Mouse (Mus musculus) heart, postnatal 0 days (tissue): ENCODE data around the gene Prmt1. TPM values are rescaled to one million over a fixed set of nuclear protein-coding genes. Genes with fewer than 3 reads are reported as not detected.

ENCODE experiments used
- ATAC-seq: fragments of 200-750 bp; cut with Nextera tagmentation; 2 replicates; pipeline ENCODE4 v1.8.0; 2017; ENCODE audit warnings: low read depth, moderate number of reproducible peaks, moderate library complexity; ENCODE audit not compliant: insufficient read depth
- DNase-seq: peaks from one replicate; pipeline ENCODE4 v3.0.0-alpha.2; 2016; ENCODE audit warnings: low spot score
- H3K27ac ChIP-seq: fragments of 300-500 bp; sonication (generic); 2 replicates; pipeline ENCODE4 v1.5.1; 2014; ENCODE audit warnings: low read depth, mild to moderate bottlenecking
- H3K27me3 ChIP-seq: fragments of 300-500 bp; sonication (generic); 2 replicates; pipeline ENCODE4 v1.6.1; 2014; ENCODE audit warnings: low read length, mixed read lengths; ENCODE audit not compliant: control insufficient read depth, insufficient read depth
- H3K36me3 ChIP-seq: fragments of 300-500 bp; sonication (generic); replicated peaks from 2 replicates; pipeline ENCODE4 v1.6.1; 2014; ENCODE audit warnings: low read length, mixed read lengths; ENCODE audit not compliant: control insufficient read depth, insufficient read depth
- H3K4me1 ChIP-seq: fragments of 300-500 bp; sonication (generic); 2 replicates; pipeline ENCODE4 v1.6.1; 2014; ENCODE audit warnings: antibody characterized with exemption; ENCODE audit not compliant: control insufficient read depth, insufficient read depth
- H3K4me2 ChIP-seq: fragments of 300-500 bp; sonication (generic); 2 replicates; pipeline ENCODE4 v1.6.1; 2014; ENCODE audit warnings: low read depth, mild to moderate bottlenecking, low read length, moderate library complexity
- H3K4me3 ChIP-seq: fragments of 300-500 bp; sonication (generic); 2 replicates; pipeline ENCODE4 v1.5.1; 2014; ENCODE audit warnings: low read depth, low read length
- H3K9ac ChIP-seq: fragments of 300-500 bp; sonication (generic); replicated peaks from 2 replicates; pipeline ENCODE4 v1.6.1; 2014; ENCODE audit warnings: low read depth, low read length, mixed read lengths
- H3K9me3 ChIP-seq: fragments of 300-500 bp; sonication (generic); replicated peaks from 2 replicates; pipeline ENCODE4 v1.6.1; 2016; ENCODE audit warnings: low read length; ENCODE audit not compliant: control insufficient read depth
- CTCF ChIP-seq: IDR thresholded peaks from 2 replicates; pipeline ENCODE4 v1.5.1; 2016; ENCODE audit warnings: antibody characterized with exemption, control low read depth, low read depth
- EP300 ChIP-seq: IDR thresholded peaks from 2 replicates; pipeline ENCODE4 v1.6.1; 2016; ENCODE audit warnings: antibody characterized with exemption, low read depth
- WGBS: fragments of 180-500 bp; shearing (Covaris S2); extraction: QIAGEN DNeasy Blood & Tissue Kit; methylation state at CpG from one replicate; pipeline ENCODE4 v1.1.7; 2014; 5-methylcytosine and 5-hydroxymethylcytosine counted together
- polyA plus RNA-seq: library from polyadenylated mRNA; unstranded; fragments of >200 nt; fragmentation: Nextera tagmentation; extraction: Ambion mirVana; gene quantifications from 2 replicates; pipeline ENCODE4 v1.2.1, GENCODE M21; 2015
- total RNA-seq: library from RNA; depleted of rRNA; stranded (reverse); fragments of >200 nt; gene quantifications from 2 replicates; pipeline ENCODE4 v1.2.3, GENCODE M21; 2014; ENCODE audit warnings: low replicate concordance

Prmt1 gene
- total and polyA plus RNA-seq, 2 experiments from 2014 or later, result 173 to 300 TPM

GRCm38 (mm10) chr7:45015957-45016612 lies 29.7 kb upstream of the Prmt1 start, which contains the start of gene Scaf1:
Scaf1 (minus strand) TSS chr7:45016363.
- Histone ChIP-seq H3K27ac (peak within 1 kb of the TSS; percentile 100), H3K9ac (peak within 1 kb of the TSS; percentile 96), H3K4me2 (peak within 1 kb of the TSS; percentile 85), H3K27me3 (no peaks in the 10 kb centered on the region), H3K4me3 (peak within 1 kb of the TSS; percentile 95), H3K4me1 (peaks cover 9% of the 10 kb centered on the region), H3K36me3 (peaks cover 34% of the 10 kb centered on the region), H3K9me3 (no peaks in the 10 kb centered on the region)
- under 1% methylated on average over 68 of the region's 69 CpGs for WGBS
- DNase-seq (peak; percentile 100), ATAC-seq (peak; percentile 81)
- TF ChIP-seq CTCF (no peak), EP300 (peak; percentile 59; the same call in 1 of the 2 replicates)

DNA sequence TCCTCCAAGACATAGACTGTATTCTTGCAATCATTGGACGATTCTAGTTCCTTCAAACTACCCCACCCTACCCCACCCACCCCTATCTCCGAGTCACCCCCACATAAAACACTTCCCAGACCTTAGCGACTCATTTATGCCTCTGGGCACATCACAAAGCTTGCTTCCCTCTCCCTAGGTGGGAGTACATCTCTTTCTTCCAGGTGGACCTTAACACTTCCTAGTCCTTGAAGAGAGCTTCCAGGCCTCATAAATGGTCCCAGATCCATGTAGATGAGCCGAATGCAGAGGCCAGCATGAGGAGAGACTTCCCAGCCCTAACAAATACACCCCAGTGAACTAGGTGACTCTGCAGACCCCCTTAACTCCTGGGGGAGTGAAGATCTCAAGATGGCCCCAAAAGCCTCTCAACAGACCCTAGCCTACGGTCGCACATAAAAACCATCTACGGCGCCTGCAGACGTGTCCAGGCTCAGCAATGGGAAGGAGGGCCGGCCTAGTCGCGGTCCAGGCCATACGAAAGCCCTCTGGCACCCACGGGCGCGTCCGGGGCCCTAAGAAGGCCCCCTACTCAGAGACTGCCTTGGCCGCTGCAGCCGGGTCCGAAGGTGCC lies 29.1 kb upstream of the Prmt1 start:
- peaks cover 9% of the 10 kb centered on the region for H3K4me1 ChIP-seq
- peak overlapping the region; percentile 100 for H3K27ac ChIP-seq
- no peaks in the 10 kb centered on the region for H3K9me3 ChIP-seq
- TF ChIP-seq EP300 (no peak), CTCF (no peak)
- no peaks in the 10 kb centered on the region for H3K27me3 ChIP-seq
- H3K36me3 ChIP-seq, result peaks cover 31% of the 10 kb centered on the region
- ATAC-seq (no peak), DNase-seq (no peak)
- WGBS, result under 1% methylated on average over 16 of the region's 20 CpGs
- peak overlapping the region; percentile 95 for H3K4me3 ChIP-seq
- H3K4me2 ChIP-seq, result peak overlapping the region; percentile 75
- peak overlapping the region; percentile 96 for H3K9ac ChIP-seq

GRCm38 (mm10) chr7:45014096-45014451 lies 27.7 kb upstream of the Prmt1 start:
- TF ChIP-seq CTCF, result no peak
- no peak for TF ChIP-seq EP300
- ATAC-seq, result no peak

GRCm38 (mm10) chr7:45013366-45014095 lies 27.2 kb upstream of the Prmt1 start:
- no peak for ATAC-seq
- Histone ChIP-seq H3K27me3 (no peaks in the 10 kb centered on the region), H3K9ac (no peak overlapping the region), H3K27ac (no peak overlapping the region), H3K4me2 (no peak overlapping the region), H3K36me3 (peaks cover 46% of the 10 kb centered on the region), H3K9me3 (no peaks in the 10 kb centered on the region), H3K4me3 (no peak overlapping the region), H3K4me1 (peaks cover 9% of the 10 kb centered on the region)
- no peak for DNase-seq
- TF ChIP-seq EP300 (no peak), CTCF (no peak)
- WGBS, result 91% methylated on average over 16 of the region's 16 CpGs

More at GRCm38 (mm10) chr7:45014096-45014451, 27.7 kb upstream of the Prmt1 start:
- Histone ChIP-seq H3K4me3 (no peak overlapping the region), H3K4me2 (no peak overlapping the region), H3K9ac (no peak overlapping the region), H3K27ac (no peak overlapping the region), H3K36me3 (peaks cover 41% of the 10 kb centered on the region), H3K9me3 (no peaks in the 10 kb centered on the region), H3K4me1 (peaks cover 9% of the 10 kb centered on the region), H3K27me3 (no peaks in the 10 kb centered on the region)
- no peak for DNase-seq
- WGBS, result 86% methylated on average over 3 of the region's 3 CpGs

- Histone ChIP-seq H3K27ac (no peak overlapping the region), H3K27me3 (no peaks in the 10 kb centered on the region), H3K9me3 (no peaks in the 10 kb centered on the region), H3K36me3 (peaks cover 53% of the 10 kb centered on the region), H3K4me3 (no peak overlapping the region), H3K4me1 (peaks cover 9% of the 10 kb centered on the region), H3K9ac (no peak overlapping the region), H3K4me2 (no peak overlapping the region)
- no peak for TF ChIP-seq CTCF
- TF ChIP-seq EP300, result no peak
- 69% methylated on average over 4 of the region's 4 CpGs for WGBS
- DNase-seq, result no peak
- no peak for ATAC-seq
Measured at GRCm38 (mm10) chr7:45012824-45013223, 26.5 kb upstream of the Prmt1 start.
